Mouse (Mus musculus): ENCODE measurements at regions not wholly inside any gene's neighbourhood (a gene's known extent, or its start where the extent isn't known, plus 50 kb on each side); places are given as distances from the start of the nearest gene placed in this dataset.

DNA sequence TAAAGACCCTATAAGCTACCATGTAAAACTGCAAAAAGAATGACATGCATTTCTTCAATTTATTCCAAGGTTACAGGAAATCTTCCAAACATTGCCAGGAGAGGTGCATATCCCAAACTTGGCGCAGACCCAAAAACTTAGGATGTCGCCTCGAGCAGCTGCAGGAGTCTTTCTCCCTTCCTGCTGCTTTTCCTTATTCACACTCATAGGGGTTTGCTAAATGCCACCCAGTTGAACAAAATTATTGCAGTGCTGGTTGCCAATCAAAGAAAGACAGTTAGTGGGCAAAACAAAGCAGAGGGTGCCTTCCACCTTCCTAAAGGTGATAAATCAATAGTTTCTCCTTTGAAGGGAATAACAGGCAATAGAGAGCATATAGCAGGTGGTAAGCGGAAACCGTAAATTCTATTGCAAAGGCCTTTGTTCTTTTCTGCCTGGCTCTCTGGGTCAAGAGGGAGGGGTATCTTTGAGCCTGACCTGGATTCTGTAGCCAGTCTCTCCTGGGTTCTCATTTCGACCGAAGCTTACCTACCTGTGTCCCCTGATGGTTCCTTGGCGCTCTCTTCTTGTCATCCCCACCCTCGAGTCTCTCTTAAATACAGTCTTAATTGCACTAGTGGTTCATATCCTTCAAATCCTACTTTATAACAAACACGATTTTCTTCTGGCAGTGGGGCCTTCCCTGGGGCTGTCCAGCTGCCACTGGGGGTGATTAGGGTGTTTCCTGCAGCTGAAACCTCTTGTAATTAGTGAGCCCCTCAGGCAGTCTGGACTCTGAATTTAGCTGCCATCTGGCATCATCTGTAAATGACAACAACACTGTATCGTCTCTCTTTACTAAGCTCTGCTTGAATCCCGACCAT lies 334.5 kb upstream of the Klf12 start:
- Histone ChIP-seq H3K27me3 (ENCODE audit: control insufficient read depth, insufficient read depth, low read length) (no peaks in the 10 kb centered on the region), H3K4me3 (ENCODE audit: extremely low read depth, insufficient read depth, insufficient read length) (no peak overlapping the region), H3K27ac (ENCODE audit: insufficient read depth, low read length) (no peak overlapping the region), H3K4me1 (ENCODE audit: control insufficient read depth, insufficient read depth, insufficient read length) (no peaks in the 10 kb centered on the region), H3K36me3 (ENCODE audit: control insufficient read depth, insufficient read depth, low read length) (no peaks in the 10 kb centered on the region)
- 85% methylated on average over 12 of the region's 12 CpGs for WGBS
- TF ChIP-seq CTCF (IDR thresholded peaks at IDR 0.05; ENCODE audit: extremely low read depth, insufficient read depth, insufficient read length, insufficient replicate concordance) (no peak), POLR2A (IDR thresholded peaks at IDR 0.05; ENCODE audit: low read depth, low read length) (no peak)
- DNase-seq (ENCODE audit: low read depth in 1 of 2, low spot score in 2 of 2), result no peak

DNA sequence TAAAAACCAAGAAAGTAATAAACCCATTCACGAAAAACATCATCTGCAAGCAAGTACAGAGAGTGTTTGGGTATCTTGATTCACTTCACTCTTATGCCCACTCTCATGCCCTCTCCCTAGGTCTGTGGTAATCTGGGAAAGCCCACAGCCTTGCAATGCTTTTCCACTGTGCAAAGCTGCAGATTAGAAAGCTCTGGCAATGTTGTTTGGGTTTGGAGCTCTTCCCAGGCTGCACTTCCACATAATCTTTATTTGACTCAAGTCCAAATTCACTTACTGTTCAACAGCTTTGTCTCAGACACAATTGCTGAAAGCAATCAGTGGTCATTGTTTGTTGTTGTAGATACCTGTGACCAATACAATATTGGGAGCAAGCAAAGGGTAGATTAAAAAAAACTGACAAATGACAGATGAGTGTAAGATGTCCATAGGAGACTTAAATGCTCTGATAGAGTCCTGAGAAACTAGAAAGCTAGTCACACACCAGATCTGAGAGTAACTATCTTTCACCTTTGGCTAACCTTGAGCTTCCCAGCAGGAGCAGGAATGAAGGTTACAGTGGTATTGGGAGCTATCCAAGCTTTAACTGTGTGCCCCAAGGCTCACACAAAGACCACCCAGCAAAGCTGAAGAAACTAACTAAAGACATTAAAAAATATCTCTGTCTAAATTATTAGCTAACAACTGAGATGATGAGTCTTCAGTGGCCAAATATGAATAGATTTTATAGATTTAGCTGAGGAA lies 325.7 kb upstream of the Klf12 start:
- Histone ChIP-seq H3K36me3 (ENCODE audit: control insufficient read depth, insufficient read depth, low read length) (no peaks in the 10 kb centered on the region), H3K4me3 (ENCODE audit: extremely low read depth, insufficient read depth, insufficient read length) (no peak overlapping the region), H3K27ac (ENCODE audit: insufficient read depth, low read length) (no peak overlapping the region), H3K4me1 (ENCODE audit: control insufficient read depth, insufficient read depth, insufficient read length) (no peaks in the 10 kb centered on the region), H3K27me3 (ENCODE audit: control insufficient read depth, insufficient read depth, low read length) (no peaks in the 10 kb centered on the region)
- DNase-seq (ENCODE audit: low read depth in 1 of 2, low spot score in 2 of 2), result no peak
- 89% methylated on average over 1 of the region's 1 CpGs for WGBS
- TF ChIP-seq POLR2A (IDR thresholded peaks at IDR 0.05; ENCODE audit: low read depth, low read length), result no peak
- no peak for TF ChIP-seq CTCF (IDR thresholded peaks at IDR 0.05; ENCODE audit: extremely low read depth, insufficient read depth, insufficient read length, insufficient replicate concordance)

DNA sequence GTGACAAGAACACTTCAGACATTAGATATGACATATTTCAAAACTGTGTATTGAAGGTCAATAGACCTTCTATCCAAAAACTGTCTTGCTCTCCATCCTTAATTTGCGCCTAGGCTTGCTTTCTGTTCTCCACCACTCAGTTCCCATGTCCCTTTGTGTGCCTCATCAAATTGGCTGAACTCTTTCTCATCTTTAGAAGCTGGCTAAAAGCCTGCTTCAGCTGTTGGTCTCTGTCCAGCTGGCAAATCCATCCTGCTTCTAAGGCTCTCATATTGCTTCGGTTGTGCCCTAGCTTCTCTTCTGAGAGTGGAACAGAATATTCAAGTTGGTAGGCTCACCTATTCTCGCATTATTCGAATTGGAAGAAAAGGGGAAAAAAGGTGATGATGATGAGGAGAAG lies 322.6 kb upstream of the Klf12 start:
- TF ChIP-seq POLR2A (IDR thresholded peaks at IDR 0.05; ENCODE audit: low read depth, low read length) (no peak), CTCF (IDR thresholded peaks at IDR 0.05; ENCODE audit: extremely low read depth, insufficient read depth, insufficient read length, insufficient replicate concordance) (no peak)
- Histone ChIP-seq H3K4me1 (ENCODE audit: control insufficient read depth, insufficient read depth, insufficient read length) (no peaks in the 10 kb centered on the region), H3K4me3 (ENCODE audit: extremely low read depth, insufficient read depth, insufficient read length) (no peak overlapping the region), H3K36me3 (ENCODE audit: control insufficient read depth, insufficient read depth, low read length) (no peaks in the 10 kb centered on the region), H3K27ac (ENCODE audit: insufficient read depth, low read length) (no peak overlapping the region), H3K27me3 (ENCODE audit: control insufficient read depth, insufficient read depth, low read length) (no peaks in the 10 kb centered on the region)
- no peak for DNase-seq (ENCODE audit: low read depth in 1 of 2, low spot score in 2 of 2)
- WGBS, result 82% methylated on average over 4 of the region's 4 CpGs

DNA sequence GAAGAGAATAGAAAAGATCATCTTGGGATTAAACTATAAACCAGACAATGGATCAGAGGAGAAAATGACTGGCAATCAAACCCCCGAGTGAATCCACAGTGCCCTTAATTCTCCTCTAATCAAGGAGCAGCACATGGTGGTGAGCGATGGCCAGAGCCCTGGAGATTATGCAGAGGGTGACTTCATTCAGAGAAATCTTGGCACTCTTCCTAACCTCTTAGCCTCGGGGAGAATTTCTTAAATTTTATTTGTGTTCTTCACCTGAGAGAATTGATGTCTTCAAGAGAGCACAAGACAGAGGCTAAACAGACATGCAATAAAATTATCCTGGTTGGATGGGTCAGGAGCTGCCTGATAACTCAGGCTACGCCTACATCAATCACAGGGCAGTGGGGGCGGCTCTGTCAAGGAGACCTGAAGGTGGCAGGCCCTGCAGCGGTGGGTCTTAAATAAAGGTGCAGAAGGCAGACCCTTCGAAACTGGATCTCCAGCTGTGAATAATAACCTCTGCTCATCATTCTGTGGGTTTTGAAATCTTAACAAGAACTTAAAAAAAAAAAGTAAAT lies 316.5 kb upstream of the Klf12 start:
- no peak for DNase-seq (ENCODE audit: low read depth in 1 of 2, low spot score in 2 of 2)
- Histone ChIP-seq H3K27me3 (ENCODE audit: control insufficient read depth, insufficient read depth, low read length) (no peaks in the 10 kb centered on the region), H3K4me3 (ENCODE audit: extremely low read depth, insufficient read depth, insufficient read length) (no peak overlapping the region), H3K36me3 (ENCODE audit: control insufficient read depth, insufficient read depth, low read length) (no peaks in the 10 kb centered on the region), H3K4me1 (ENCODE audit: control insufficient read depth, insufficient read depth, insufficient read length) (no peaks in the 10 kb centered on the region), H3K27ac (ENCODE audit: insufficient read depth, low read length) (no peak overlapping the region)
- 71% methylated on average over 7 of the region's 7 CpGs for WGBS
- TF ChIP-seq CTCF (IDR thresholded peaks at IDR 0.05; ENCODE audit: extremely low read depth, insufficient read depth, insufficient read length, insufficient replicate concordance) (no peak), POLR2A (IDR thresholded peaks at IDR 0.05; ENCODE audit: low read depth, low read length) (no peak)

DNA sequence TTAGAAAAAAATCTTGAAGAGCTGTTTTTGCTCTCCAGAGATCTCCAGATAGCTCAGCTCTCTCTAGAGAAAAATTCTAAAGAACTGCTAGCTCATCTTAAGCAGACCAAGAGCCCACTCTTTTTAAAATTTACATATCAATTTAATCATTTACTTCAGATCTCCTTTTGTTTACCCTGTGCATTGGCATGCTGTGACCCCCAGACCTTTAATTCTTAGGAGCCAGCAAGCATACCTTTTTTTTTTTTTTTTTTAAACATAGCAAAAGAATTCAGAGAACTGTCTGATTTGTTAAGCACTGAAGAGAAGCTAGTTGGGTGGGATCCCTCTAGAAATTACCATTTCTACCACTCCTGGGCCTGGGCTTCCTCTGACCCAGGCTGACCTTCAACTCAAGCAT lies 285.5 kb upstream of the Klf12 start:
- H3K4me1 ChIP-seq (ENCODE audit: control insufficient read depth, insufficient read depth, insufficient read length), result no peaks in the 10 kb centered on the region
- no peaks in the 10 kb centered on the region for H3K27me3 ChIP-seq (ENCODE audit: control insufficient read depth, insufficient read depth, low read length)
- DNase-seq (ENCODE audit: low read depth in 1 of 2, low spot score in 2 of 2), result no peak
- TF ChIP-seq CTCF (IDR thresholded peaks at IDR 0.05; ENCODE audit: extremely low read depth, insufficient read depth, insufficient read length, insufficient replicate concordance) (no peak), POLR2A (IDR thresholded peaks at IDR 0.05; ENCODE audit: low read depth, low read length) (no peak)
- H3K36me3 ChIP-seq (ENCODE audit: control insufficient read depth, insufficient read depth, low read length), result no peaks in the 10 kb centered on the region
- H3K4me3 ChIP-seq (ENCODE audit: extremely low read depth, insufficient read depth, insufficient read length), result no peak overlapping the region
- H3K27ac ChIP-seq (ENCODE audit: insufficient read depth, low read length), result no peak overlapping the region

DNA sequence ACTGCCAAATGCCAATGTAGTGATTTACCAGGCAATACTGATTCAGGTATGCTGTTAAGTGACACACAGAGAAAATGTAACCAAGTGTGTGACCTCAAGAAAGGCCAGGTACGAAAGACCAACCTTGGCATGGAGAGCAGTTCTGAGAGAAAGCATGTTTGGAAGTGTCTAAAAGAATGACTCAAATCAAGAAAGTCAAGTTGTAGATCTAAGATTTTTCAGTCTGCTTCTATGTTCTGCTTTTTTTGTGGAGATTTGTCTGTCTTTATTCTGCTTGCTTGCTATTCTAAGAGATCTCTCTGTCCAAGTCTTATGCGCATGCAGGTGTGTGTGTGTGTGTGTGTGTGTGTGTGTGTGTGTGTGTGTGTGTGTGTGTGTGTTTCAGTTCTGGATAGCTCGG lies 277.4 kb upstream of the Klf12 start:
- no peak for TF ChIP-seq CTCF (IDR thresholded peaks at IDR 0.05; ENCODE audit: extremely low read depth, insufficient read depth, insufficient read length, insufficient replicate concordance)
- TF ChIP-seq POLR2A (IDR thresholded peaks at IDR 0.05; ENCODE audit: low read depth, low read length), result no peak
- no peaks in the 10 kb centered on the region for H3K27me3 ChIP-seq (ENCODE audit: control insufficient read depth, insufficient read depth, low read length)
- WGBS, result 96% methylated on average over 3 of the region's 3 CpGs
- H3K36me3 ChIP-seq (ENCODE audit: control insufficient read depth, insufficient read depth, low read length), result no peaks in the 10 kb centered on the region
- H3K27ac ChIP-seq (ENCODE audit: insufficient read depth, low read length), result no peak overlapping the region
- H3K4me3 ChIP-seq (ENCODE audit: extremely low read depth, insufficient read depth, insufficient read length), result no peak overlapping the region
- no peaks in the 10 kb centered on the region for H3K4me1 ChIP-seq (ENCODE audit: control insufficient read depth, insufficient read depth, insufficient read length)
- DNase-seq (ENCODE audit: low read depth in 1 of 2, low spot score in 2 of 2), result no peak

Data from spleen, adult 2 months (tissue).